Mouse (Mus musculus) heart, adult 2 months (tissue): ENCODE results near the gene Gm12830.

ENCODE experiments used
- CTCF ChIP-seq: fragments of 200-600 bp; IDR thresholded peaks from 2 replicates; pipeline ENCODE4 v1.8.1; 2022; ENCODE audit warnings: antibody characterized with exemption, mild to moderate bottlenecking, moderate library complexity
- EP300 ChIP-seq: fragments of 200-500 bp; IDR thresholded peaks from 2 replicates; pipeline ENCODE4 v1.6.1; 2011; ENCODE audit warnings: low read depth, low read length, control low read depth; ENCODE audit not compliant: insufficient read depth
- POLR2A ChIP-seq: fragments of 200-500 bp; IDR thresholded peaks from 2 replicates; pipeline ENCODE4 v1.6.1; 2011; ENCODE audit warnings: mild to moderate bottlenecking, low read depth, low read length, control low read depth; ENCODE audit not compliant: insufficient read depth

DNA sequence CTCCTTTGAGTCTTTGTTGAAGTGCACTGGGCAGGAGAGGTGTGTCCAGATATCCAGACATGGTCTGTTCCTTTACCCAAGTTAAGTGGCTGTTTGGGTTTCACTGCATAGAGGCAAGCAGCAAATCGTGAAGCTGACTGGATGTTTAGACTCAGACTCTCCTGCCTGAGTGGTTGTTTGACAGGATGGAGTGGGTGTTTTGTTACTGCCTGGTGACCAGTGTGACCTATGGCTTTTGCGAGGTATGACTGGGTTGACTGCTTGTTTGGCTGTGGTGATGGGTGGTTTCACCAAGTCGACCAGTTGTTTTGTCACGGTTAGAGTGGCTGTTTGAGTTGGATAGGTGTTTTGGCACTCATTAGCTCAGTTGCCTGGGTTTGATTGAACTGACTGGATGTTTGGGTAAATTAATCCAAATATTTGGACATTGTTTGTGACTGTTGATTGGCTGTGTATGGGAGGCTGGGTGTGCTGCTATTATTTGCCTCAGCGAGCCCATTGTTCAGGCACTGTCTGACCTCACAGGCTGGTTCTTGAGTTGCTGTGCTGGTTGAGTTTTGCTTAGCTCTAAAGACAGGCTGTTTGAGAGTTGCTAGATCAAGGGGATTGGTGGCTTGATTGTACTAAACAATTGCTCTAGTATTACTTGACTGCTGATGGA is 24.1 kb upstream of the Gm12830 start:
- no peak for TF ChIP-seq EP300
- no peak for TF ChIP-seq CTCF
- no peak for TF ChIP-seq POLR2A
